Mouse (Mus musculus) heart, postnatal 0 days (tissue): Measurements from ENCODE around the gene Tspan14. TPM values are rescaled to one million over a fixed set of nuclear protein-coding genes. Genes with fewer than 3 reads are reported as not detected.

Experiments used
- ATAC-seq: fragments of 200-750 bp; cut with Nextera tagmentation; 2 replicates; pipeline ENCODE4 v1.8.0; 2017; ENCODE audit warnings: low read depth, moderate number of reproducible peaks, moderate library complexity; ENCODE audit not compliant: insufficient read depth
- DNase-seq: peaks from one replicate; pipeline ENCODE4 v3.0.0-alpha.2; 2016; ENCODE audit warnings: low spot score
- H3K27ac ChIP-seq: fragments of 300-500 bp; sonication (generic); 2 replicates; pipeline ENCODE4 v1.5.1; 2014; ENCODE audit warnings: low read depth, mild to moderate bottlenecking
- H3K27me3 ChIP-seq: fragments of 300-500 bp; sonication (generic); 2 replicates; pipeline ENCODE4 v1.6.1; 2014; ENCODE audit warnings: low read length, mixed read lengths; ENCODE audit not compliant: control insufficient read depth, insufficient read depth
- H3K36me3 ChIP-seq: fragments of 300-500 bp; sonication (generic); replicated peaks from 2 replicates; pipeline ENCODE4 v1.6.1; 2014; ENCODE audit warnings: low read length, mixed read lengths; ENCODE audit not compliant: control insufficient read depth, insufficient read depth
- H3K4me1 ChIP-seq: fragments of 300-500 bp; sonication (generic); 2 replicates; pipeline ENCODE4 v1.6.1; 2014; ENCODE audit warnings: antibody characterized with exemption; ENCODE audit not compliant: control insufficient read depth, insufficient read depth
- H3K4me2 ChIP-seq: fragments of 300-500 bp; sonication (generic); 2 replicates; pipeline ENCODE4 v1.6.1; 2014; ENCODE audit warnings: low read depth, mild to moderate bottlenecking, low read length, moderate library complexity
- H3K4me3 ChIP-seq: fragments of 300-500 bp; sonication (generic); 2 replicates; pipeline ENCODE4 v1.5.1; 2014; ENCODE audit warnings: low read depth, low read length
- H3K9ac ChIP-seq: fragments of 300-500 bp; sonication (generic); replicated peaks from 2 replicates; pipeline ENCODE4 v1.6.1; 2014; ENCODE audit warnings: low read depth, low read length, mixed read lengths
- H3K9me3 ChIP-seq: fragments of 300-500 bp; sonication (generic); replicated peaks from 2 replicates; pipeline ENCODE4 v1.6.1; 2016; ENCODE audit warnings: low read length; ENCODE audit not compliant: control insufficient read depth
- CTCF ChIP-seq: IDR thresholded peaks from 2 replicates; pipeline ENCODE4 v1.5.1; 2016; ENCODE audit warnings: antibody characterized with exemption, control low read depth, low read depth
- EP300 ChIP-seq: IDR thresholded peaks from 2 replicates; pipeline ENCODE4 v1.6.1; 2016; ENCODE audit warnings: antibody characterized with exemption, low read depth
- WGBS: fragments of 180-500 bp; shearing (Covaris S2); extraction: QIAGEN DNeasy Blood & Tissue Kit; methylation state at CpG from one replicate; pipeline ENCODE4 v1.1.7; 2014; 5-methylcytosine and 5-hydroxymethylcytosine counted together
- polyA plus RNA-seq: library from polyadenylated mRNA; unstranded; fragments of >200 nt; fragmentation: Nextera tagmentation; extraction: Ambion mirVana; gene quantifications from 2 replicates; pipeline ENCODE4 v1.2.1, GENCODE M21; 2015
- total RNA-seq: library from RNA; depleted of rRNA; stranded (reverse); fragments of >200 nt; gene quantifications from 2 replicates; pipeline ENCODE4 v1.2.3, GENCODE M21; 2014; ENCODE audit warnings: low replicate concordance

Tspan14 gene
- total and polyA plus RNA-seq, 2 experiments from 2014 or later: 21.6 to 30.2 TPM

- Histone ChIP-seq H3K27ac (no peak overlapping the region), H3K4me2 (no peak overlapping the region), H3K9ac (no peak overlapping the region), H3K36me3 (0 out of 2 replicates have a peak, but pooled peaks cover 5% of the 10 kb centered on the region), H3K27me3 (no peaks in the 10 kb centered on the region), H3K4me1 (no peaks in the 10 kb centered on the region), H3K4me3 (no peak overlapping the region), H3K9me3 (no peaks in the 10 kb centered on the region)
- 38% methylated on average over 6 of the region's 6 CpGs for WGBS
- no peak for TF ChIP-seq CTCF
- TF ChIP-seq EP300: no peak
- DNase-seq: no peak
- ATAC-seq: no peak
Observed at GRCm38 (mm10) chr14:40992464-40992863, 25.9 kb upstream of the Tspan14 start.

GRCm38 (mm10) chr14:40988780-40989179 is 22.2 kb upstream of the Tspan14 start:
- Histone ChIP-seq H3K36me3 (no peaks in the 10 kb centered on the region), H3K4me2 (no peak overlapping the region), H3K27ac (no peak overlapping the region), H3K9me3 (no peaks in the 10 kb centered on the region), H3K4me1 (no peaks in the 10 kb centered on the region), H3K9ac (no peak overlapping the region), H3K4me3 (no peak overlapping the region), H3K27me3 (no peaks in the 10 kb centered on the region)
- TF ChIP-seq EP300 (no peak), CTCF (no peak)
- ATAC-seq (no peak), DNase-seq (no peak)
- 73% methylated on average over 5 of the region's 5 CpGs for WGBS

DNA sequence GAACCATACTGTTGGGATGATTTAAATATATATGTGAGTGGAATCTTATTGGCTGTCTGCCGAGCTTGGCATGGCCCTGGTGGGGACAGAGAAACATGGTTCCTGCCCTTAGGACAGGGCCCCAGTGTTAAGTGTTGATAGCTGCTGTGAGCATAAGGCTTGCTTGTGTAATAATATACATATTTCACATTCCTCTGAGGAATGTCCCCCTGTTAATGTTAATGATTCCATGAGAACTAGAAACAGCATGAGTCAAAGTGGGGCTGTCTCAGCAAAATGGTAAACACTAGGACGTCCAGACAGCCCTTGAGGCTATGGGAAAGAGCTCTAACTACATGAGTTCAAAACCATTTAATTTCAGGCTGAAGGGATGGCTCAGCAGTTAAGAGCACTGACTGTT is 20.6 kb upstream of the Tspan14 start:
- DNase-seq: no peak
- WGBS: 71% methylated on average over 2 of the region's 2 CpGs
- Histone ChIP-seq H3K9me3 (no peaks in the 10 kb centered on the region), H3K4me3 (no peak overlapping the region), H3K36me3 (no peaks in the 10 kb centered on the region), H3K4me1 (no peaks in the 10 kb centered on the region), H3K4me2 (no peak overlapping the region), H3K27me3 (no peaks in the 10 kb centered on the region), H3K9ac (no peak overlapping the region), H3K27ac (no peak overlapping the region)
- TF ChIP-seq CTCF (no peak), EP300 (no peak)
- no peak for ATAC-seq

- TF ChIP-seq EP300 (no peak), CTCF (no peak)
- no peak overlapping the region for H3K4me3 ChIP-seq
- no peaks in the 10 kb centered on the region for H3K27me3 ChIP-seq
- DNase-seq: no peak
- no peak overlapping the region for H3K4me2 ChIP-seq
- no peak overlapping the region for H3K27ac ChIP-seq
- no peak for ATAC-seq
- H3K36me3 ChIP-seq: no peaks in the 10 kb centered on the region
- no peaks in the 10 kb centered on the region for H3K9me3 ChIP-seq
- H3K4me1 ChIP-seq: no peaks in the 10 kb centered on the region
- no peak overlapping the region for H3K9ac ChIP-seq
- 70% methylated on average over 4 of the region's 4 CpGs for WGBS
Observed at GRCm38 (mm10) chr14:40985635-40986034, 19.0 kb upstream of the Tspan14 start.

- H3K27ac ChIP-seq: no peak overlapping the region
- DNase-seq (no peak), ATAC-seq (no peak)
Observed at GRCm38 (mm10) chr14:40979723-40980122, 13.1 kb upstream of the Tspan14 start.

DNA sequence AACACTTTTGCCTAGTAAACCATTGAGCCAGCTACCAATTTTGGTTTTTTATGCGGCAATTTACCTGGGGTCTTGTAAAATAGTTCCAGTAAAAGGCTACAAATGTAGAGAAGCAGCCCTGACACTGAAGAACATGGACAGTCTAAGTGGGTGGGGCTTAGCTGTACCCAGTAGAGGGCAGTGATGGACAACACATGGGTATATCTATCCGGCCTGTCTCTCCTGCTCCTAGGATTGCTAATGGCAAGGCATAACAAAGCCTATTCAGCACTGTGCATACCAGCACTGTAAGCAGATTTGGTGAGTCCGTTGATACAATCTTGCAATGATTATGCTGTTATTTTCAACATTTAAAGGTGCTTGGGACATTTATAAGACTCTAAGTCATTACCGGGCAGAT is 12.4 kb upstream of the Tspan14 start:
- Histone ChIP-seq H3K4me3 (no peak overlapping the region), H3K9me3 (no peaks in the 10 kb centered on the region), H3K27ac (no peak overlapping the region), H3K4me1 (no peaks in the 10 kb centered on the region), H3K27me3 (no peaks in the 10 kb centered on the region), H3K4me2 (no peak overlapping the region), H3K9ac (no peak overlapping the region), H3K36me3 (no peaks in the 10 kb centered on the region)
- ATAC-seq (peak; percentile 88), DNase-seq (peak; percentile 58)
- TF ChIP-seq CTCF (peak; percentile 83), EP300 (no peak)
- 39% methylated on average over 4 of the region's 4 CpGs for WGBS

More at GRCm38 (mm10) chr14:40979723-40980122, 13.1 kb upstream of the Tspan14 start:
- no peaks in the 10 kb centered on the region for H3K4me1 ChIP-seq
- no peaks in the 10 kb centered on the region for H3K27me3 ChIP-seq
- TF ChIP-seq CTCF (no peak), EP300 (no peak)
- no peak overlapping the region for H3K4me2 ChIP-seq
- no peak overlapping the region for H3K9ac ChIP-seq
- no peak overlapping the region for H3K4me3 ChIP-seq
- no peaks in the 10 kb centered on the region for H3K9me3 ChIP-seq
- no peaks in the 10 kb centered on the region for H3K36me3 ChIP-seq
- WGBS: 36% methylated on average over 1 of the region's 1 CpGs
